Mouse (Mus musculus) small intestine, adult 2 months (tissue): ENCODE data around the gene Emilin1.

Experiments used
- CTCF ChIP-seq: fragments of 200-500 bp; IDR thresholded peaks from 2 replicates; pipeline ENCODE4 v1.5.1; 2012; ENCODE audit warnings: low read depth, mild to moderate bottlenecking, control low read depth, inconsistent platforms, low read length, moderate library complexity, mixed read lengths; ENCODE audit not compliant: insufficient replicate concordance, insufficient read length; ENCODE audit errors: extremely low read depth
- POLR2A ChIP-seq: fragments of 200-500 bp; IDR thresholded peaks from 2 replicates; pipeline ENCODE4 v1.6.1; 2012; ENCODE audit warnings: low read depth, mild to moderate bottlenecking, control low read depth, inconsistent platforms, low read length, moderate library complexity

DNA sequence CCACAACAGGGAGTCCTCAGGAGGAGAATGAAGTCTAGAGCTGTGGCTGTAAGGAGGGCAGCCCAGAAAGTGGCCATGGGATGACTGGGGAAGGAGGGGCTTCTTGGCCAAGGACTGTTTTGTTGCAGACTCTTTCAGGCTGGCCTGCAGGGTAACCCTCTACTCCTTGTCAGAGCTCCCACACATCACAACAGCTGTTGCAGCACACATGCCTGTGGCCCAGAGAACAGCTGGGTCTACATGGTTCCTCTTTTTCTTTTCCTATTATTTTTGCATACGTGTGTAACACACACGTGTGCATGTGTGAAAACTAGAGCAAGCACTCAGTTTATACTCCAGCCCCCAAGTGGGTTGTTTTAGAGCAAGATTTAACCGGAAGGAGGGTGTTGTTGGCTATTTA, 46.3 kb upstream of the Emilin1 start:
- TF ChIP-seq CTCF (no peak), POLR2A (no peak)
